Mouse (Mus musculus) MEL (cell line): ENCODE data around the gene S100pbp. TPM values are rescaled to one million over a fixed set of nuclear protein-coding genes. Genes with fewer than 3 reads are reported as not detected.

ENCODE experiments used
- DNase-seq: peaks from one replicate; pipeline ENCODE4 v3.0.0; 2011; ENCODE audit warnings: low read depth, low spot score
- H3K27ac ChIP-seq: 2 replicates; pipeline ENCODE4 v1.5.1; 2012; ENCODE audit warnings: low read depth, mild to moderate bottlenecking, control low read depth, low read length, moderate library complexity; ENCODE audit not compliant: control insufficient read depth
- H3K27me3 ChIP-seq, 2 experiments: fragments of 150-350 bp in 1 of 2; sonication (generic) in 1 of 2; 2 replicates each; pipeline ENCODE4 v1.6.1; 2012; ENCODE audit warnings: low read length in 2 of 2, mild to moderate bottlenecking in 2 of 2, improper control_type of control experiment in 1 of 2, moderate library complexity in 1 of 2; ENCODE audit not compliant: insufficient read depth in 2 of 2, control insufficient read depth in 1 of 2
- H3K36me3 ChIP-seq, 2 experiments: 2 replicates each; pipeline ENCODE4 v1.6.1; 2012 to 2014; ENCODE audit warnings: low read length in 2 of 2, improper control_type of control experiment in 1 of 2, inconsistent platforms in 1 of 2, mild to moderate bottlenecking in 1 of 2; ENCODE audit not compliant: insufficient read depth in 2 of 2, control insufficient read depth in 1 of 2
- H3K4me1 ChIP-seq, 2 experiments: fragments of 150-350 bp in 1 of 2; sonication (generic) in 1 of 2; 2 replicates each; pipeline ENCODE4 v1.6.1; 2012; ENCODE audit warnings: low read length in 2 of 2, improper control_type of control experiment in 1 of 2, mild to moderate bottlenecking in 1 of 2; ENCODE audit not compliant: insufficient read depth in 2 of 2, control insufficient read depth in 1 of 2
- H3K4me3 ChIP-seq, 2 experiments: fragments of 150-350 bp in 1 of 2; sonication (generic) in 1 of 2; 2 replicates each; pipeline ENCODE4 v1.5.1; 2012; ENCODE audit warnings: low read depth in 2 of 2, low read length in 2 of 2, mild to moderate bottlenecking in 2 of 2, moderate library complexity in 2 of 2, control low read depth in 1 of 2, improper control_type of control experiment in 1 of 2; ENCODE audit not compliant: control insufficient read depth in 1 of 2, insufficient read depth in 1 of 2
- H3K79me2 ChIP-seq: 2 replicates; pipeline ENCODE4 v1.6.1; 2012; ENCODE audit warnings: mild to moderate bottlenecking, low read length, moderate library complexity; ENCODE audit not compliant: control insufficient read depth, poor library complexity, insufficient read depth
- H3K9ac ChIP-seq: 2 replicates; pipeline ENCODE4 v1.6.1; 2012; ENCODE audit warnings: low read depth, mild to moderate bottlenecking, control low read depth, low read length, moderate library complexity; ENCODE audit not compliant: control insufficient read depth, poor library complexity, severe bottlenecking
- H3K9me3 ChIP-seq: fragments of 150-350 bp; sonication (generic); replicated peaks from 2 replicates; pipeline ENCODE4 v1.6.1; 2012; ENCODE audit warnings: mild to moderate bottlenecking, low read length, improper control_type of control experiment, moderate library complexity; ENCODE audit not compliant: insufficient read depth
- CHD2 ChIP-seq: IDR thresholded peaks from 2 replicates; pipeline ENCODE4 v1.6.1; 2011; ENCODE audit warnings: low read length, improper control_type of control experiment
- EP300 ChIP-seq, 2 experiments: IDR thresholded peaks; 2 replicates each; pipeline ENCODE4 v1.6.1; 2011; ENCODE audit warnings: improper control_type of control experiment in 2 of 2, low read length in 2 of 2, low read depth in 1 of 2, mild to moderate bottlenecking in 1 of 2
- GATA1 ChIP-seq: IDR thresholded peaks from 2 replicates; pipeline ENCODE4 v1.6.1; 2011; ENCODE audit warnings: low read depth, low read length, improper control_type of control experiment
- JUND ChIP-seq: IDR thresholded peaks from 2 replicates; pipeline ENCODE4 v1.6.1; 2011; ENCODE audit warnings: low read depth, mild to moderate bottlenecking, improper control_type of control experiment, low read length
- MEF2A ChIP-seq: IDR thresholded peaks from 2 replicates; pipeline ENCODE4 v1.6.1; 2014; ENCODE audit warnings: low read depth, mild to moderate bottlenecking, inconsistent platforms, low read length, improper control_type of control experiment; ENCODE audit not compliant: poor library complexity, insufficient replicate concordance, severe bottlenecking; ENCODE audit errors: extremely low read depth
- MXI1 ChIP-seq: IDR thresholded peaks from 2 replicates; pipeline ENCODE4 v1.6.1; 2011; ENCODE audit warnings: mild to moderate bottlenecking, low read depth, low read length, improper control_type of control experiment
- MYC ChIP-seq: IDR thresholded peaks from 2 replicates; pipeline ENCODE4 v1.6.1; 2011; ENCODE audit warnings: low read depth, mild to moderate bottlenecking, low read length, improper control_type of control experiment, moderate library complexity
- POLR2AphosphoS2 ChIP-seq: IDR thresholded peaks from 2 replicates; pipeline ENCODE4 v1.6.1; 2011; ENCODE audit warnings: low read length, improper control_type of control experiment
- POLR2AphosphoS5 ChIP-seq: IDR thresholded peaks from 2 replicates; pipeline ENCODE4 v1.6.1; 2012; ENCODE audit warnings: low read depth, borderline replicate concordance, mild to moderate bottlenecking, inconsistent platforms, low read length, moderate library complexity, mixed read lengths
- SIN3A ChIP-seq: IDR thresholded peaks from 2 replicates; pipeline ENCODE4 v1.6.1; 2012; ENCODE audit warnings: low read length, improper control_type of control experiment, inconsistent platforms
- TAL1 ChIP-seq: IDR thresholded peaks from 2 replicates; pipeline ENCODE4 v1.6.1; 2012; ENCODE audit warnings: mild to moderate bottlenecking, inconsistent platforms, low read length, moderate library complexity, mixed read lengths
- TBP ChIP-seq: IDR thresholded peaks from 2 replicates; pipeline ENCODE4 v1.8.0; 2011; ENCODE audit warnings: low read depth, low read length, improper control_type of control experiment
- UBTF ChIP-seq: IDR thresholded peaks from 2 replicates; pipeline ENCODE4 v1.6.1; 2012; ENCODE audit warnings: low read depth, mild to moderate bottlenecking, inconsistent platforms, low read length, improper control_type of control experiment, moderate library complexity, borderline replicate concordance; ENCODE audit not compliant: insufficient read depth
- USF1 ChIP-seq: IDR thresholded peaks from 2 replicates; pipeline ENCODE4 v1.6.1; 2014; ENCODE audit warnings: low read depth, mild to moderate bottlenecking, inconsistent platforms, low read length, improper control_type of control experiment, moderate library complexity
- polyA plus RNA-seq, 2 experiments: library from polyadenylated mRNA; stranded (reverse) in 1 of 2; unstranded in 1 of 2; fragments of >175 nt in 1 of 2; fragments of >200 nt in 1 of 2; gene quantifications; 2 replicates each; pipeline versions ENCODE4 v1.2.1 to v1.2.4; 2012; ENCODE audit warnings: low replicate concordance in 2 of 2, low read depth in 1 of 2; ENCODE audit not compliant: insufficient read length in 2 of 2, insufficient read depth in 1 of 2, missing spikeins in 1 of 2
- total RNA-seq: library from RNA; depleted of rRNA; stranded (reverse); fragments of 300-350 nt; gene quantifications from 2 replicates; pipeline ENCODE4 v1.2.3, GENCODE M21; 2012

The S100pbp gene
- total and polyA plus RNA-seq, 3 experiments, result 11.6 to 28.3 TPM; not detected in 1

GRCm38 (mm10) chr4:129221097-129222010 is 31.8 kb upstream of the S100pbp start:
- H3K9me3 ChIP-seq, result no peaks in the 10 kb centered on the region
- H3K36me3 ChIP-seq, result peaks cover 0 to 10% of the 10 kb centered on the region in 2 experiments
- DNase-seq, result peak; percentile 41
- no peaks in the 10 kb centered on the region for H3K27me3 ChIP-seq
- H3K4me1 ChIP-seq, result peaks cover 4 to 9% of the 10 kb centered on the region in 2 experiments; a peak in 2 of 4 replicates
- no peak overlapping the region for H3K27ac ChIP-seq
- no peak overlapping the region for H3K9ac ChIP-seq
- no peak for TF ChIP-seq POLR2AphosphoS5
- TF ChIP-seq JUND, result no peak
- peak in 1 of 2 experiments; percentile 16; a peak in 1 of 4 replicates for TF ChIP-seq EP300 (IDR thresholded peaks at IDR 0.05; ENCODE audit: low read depth in 1 of 2, low read length in 2 of 2)
- TF ChIP-seq TAL1, result no peak
- 0 out of 2 replicates have a peak, but pooled peaks have one; percentile 26 for TF ChIP-seq MXI1
- TF ChIP-seq USF1, result peak; percentile 82
- TF ChIP-seq GATA1, result 0 out of 2 replicates have a peak, but pooled peaks have one; percentile 9
- TF ChIP-seq CHD2, result no peak
- no peak for TF ChIP-seq UBTF
- TF ChIP-seq MYC, result no peak
- no peak for TF ChIP-seq TBP
- TF ChIP-seq MEF2A, result no peak
- H3K79me2 ChIP-seq, result no peaks in the 10 kb centered on the region
- no peak overlapping the region for H3K4me3 ChIP-seq

GRCm38 (mm10) chr4:129220376-129221089 is 31.0 kb upstream of the S100pbp start:
- H3K79me2 ChIP-seq, result no peaks in the 10 kb centered on the region
- H3K36me3 ChIP-seq, result peaks cover 0 to 11% of the 10 kb centered on the region in 2 experiments
- H3K27me3 ChIP-seq, result no peaks in the 10 kb centered on the region
- no peak overlapping the region for H3K27ac ChIP-seq
- peaks cover 4 to 9% of the 10 kb centered on the region in 2 experiments; a peak in 2 of 4 replicates for H3K4me1 ChIP-seq
- no peaks in the 10 kb centered on the region for H3K9me3 ChIP-seq
- H3K4me3 ChIP-seq, result no peak overlapping the region
- 0 out of 2 replicates have a peak, but pooled peaks have one; percentile 62 for TF ChIP-seq POLR2AphosphoS2
- TF ChIP-seq SIN3A, result no peak
- DNase-seq, result no peak
- no peak overlapping the region for H3K9ac ChIP-seq
